Mouse (Mus musculus): Measurements from ENCODE around the gene Olfr1360. TPM values are rescaled to one million over a fixed set of nuclear protein-coding genes. Genes with fewer than 3 reads are reported as not detected.

The Olfr1360 gene
- not detected for polyA plus RNA-seq (2015; fragmentation: Illumina TruSeq; extraction: RNeasy Lipid Tissue Mini Kit (QIAGEN cat#74804); ENCODE audit: insufficient read depth, low replicate concordance)

GRCm38 (mm10) chr13:21677305-21677704 is at the start of gene Olfr1360:
Gene Olfr1360 (minus strand): TSS chr13:21677405.

GRCm38 (mm10) chr13:21721757-21722372 is 44.7 kb upstream of the Olfr1360 start, which contains the start of gene Hist1h2bm:
Gene Hist1h2bm (plus strand): TSS chr13:21722044.

DNA sequence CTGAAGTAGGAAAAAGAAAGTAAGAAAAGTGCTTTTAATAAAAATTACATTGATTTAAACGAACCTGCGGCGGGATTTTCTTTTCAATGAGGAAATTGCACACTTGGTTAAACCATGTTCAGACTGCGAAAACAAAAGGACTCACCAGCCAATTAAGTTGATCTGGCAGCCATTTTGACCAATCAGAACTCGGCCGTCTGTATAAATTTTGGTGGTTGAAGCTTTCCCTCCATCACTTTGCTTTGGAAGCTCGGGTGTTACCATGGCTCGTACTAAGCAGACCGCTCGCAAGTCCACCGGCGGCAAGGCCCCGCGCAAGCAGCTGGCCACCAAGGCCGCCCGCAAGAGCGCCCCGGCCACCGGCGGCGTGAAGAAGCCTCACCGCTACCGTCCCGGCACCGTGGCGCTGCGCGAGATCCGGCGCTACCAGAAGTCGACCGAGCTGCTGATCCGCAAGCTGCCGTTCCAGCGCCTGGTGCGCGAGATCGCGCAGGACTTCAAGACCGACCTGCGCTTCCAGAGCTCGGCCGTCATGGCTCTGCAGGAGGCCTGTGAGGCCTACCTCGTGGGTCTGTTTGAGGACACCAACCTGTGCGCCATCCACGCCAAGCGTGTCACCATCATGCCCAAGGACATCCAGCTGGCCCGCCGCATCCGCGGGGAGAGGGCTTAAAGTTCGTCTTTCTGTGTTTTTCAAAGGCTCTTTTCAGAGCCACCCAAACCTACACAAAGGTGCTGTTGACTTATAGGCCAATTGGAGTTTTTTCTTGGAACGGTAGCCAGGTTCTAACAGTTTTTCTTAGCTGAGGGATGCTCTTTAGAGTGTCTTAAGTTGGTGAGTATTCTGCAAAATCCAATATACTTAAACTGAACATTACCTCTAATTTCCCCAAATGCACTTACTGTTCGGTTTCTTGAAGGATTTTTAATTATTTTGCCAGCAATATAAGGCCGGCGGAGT is 40.5 kb upstream of the Olfr1360 start, which contains the start of gene Hist1h3h:
Hist1h3h (plus strand) TSS at position 263 of the 961 bp plus-strand sequence.

GRCm38 (mm10) chr13:21715864-21716539 is 38.8 kb upstream of the Olfr1360 start, which contains the start of the genes Hist1h2bl and Hist1h2ai:
Gene Hist1h2bl (minus strand): TSS chr13:21716143.
Gene Hist1h2ai (plus strand): TSS chr13:21716422.

GRCm38 (mm10) chr13:21697811-21698210 is 20.6 kb upstream of the Olfr1360 start, which contains the start of gene Olfr1359:
Gene Olfr1359 (plus strand): TSS chr13:21698111.

GRCm38 (mm10) chr13:21663286-21663685 is 13.9 kb downstream of the Olfr1360 start, which contains the start of gene Olfr1361:
Gene Olfr1361 (minus strand): TSS chr13:21663386.

DNA sequence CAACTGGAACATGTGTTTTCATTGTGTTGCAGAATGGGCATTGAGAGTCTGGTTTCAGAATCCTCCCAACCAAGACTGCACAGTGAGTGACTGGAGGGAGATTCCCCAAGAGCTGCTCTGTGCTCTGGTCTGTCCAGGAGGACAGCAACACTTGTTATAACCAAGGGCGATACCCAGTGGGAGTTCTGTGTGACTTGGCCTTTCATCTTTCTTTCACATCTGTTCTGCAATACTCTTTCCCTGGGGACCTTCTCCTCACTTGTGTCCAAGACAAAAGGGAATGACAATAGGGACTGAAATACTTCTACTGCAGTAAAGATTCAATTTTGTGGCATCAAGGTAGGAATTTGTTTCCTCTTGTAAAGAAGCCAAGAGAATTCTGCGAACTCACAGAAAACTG is 34.8 kb downstream of the Olfr1360 start, which contains the start of gene Olfr11:
Olfr11 (minus strand) TSS at position 101 of the 400 bp plus-strand sequence.

Other genes with a start within 250 kb of the Olfr1360 start
- 1.5 TPM for gene Pgbd1, start 236.3 kb downstream of the Olfr1360 start, polyA plus RNA-seq (2015; fragmentation: Illumina TruSeq; extraction: RNeasy Lipid Tissue Mini Kit (QIAGEN cat#74804); ENCODE audit: insufficient read depth, low replicate concordance)
- 108 TPM for gene Zscan26, start 223.7 kb downstream of the Olfr1360 start, polyA plus RNA-seq (2015; fragmentation: Illumina TruSeq; extraction: RNeasy Lipid Tissue Mini Kit (QIAGEN cat#74804); ENCODE audit: insufficient read depth, low replicate concordance)
- gene Nkapl, start 208.9 kb downstream of the Olfr1360 start, polyA plus RNA-seq (2015; fragmentation: Illumina TruSeq; extraction: RNeasy Lipid Tissue Mini Kit (QIAGEN cat#74804); ENCODE audit: insufficient read depth, low replicate concordance): 0.32 TPM
- gene Zkscan4, start 198.5 kb downstream of the Olfr1360 start, polyA plus RNA-seq (2015; fragmentation: Illumina TruSeq; extraction: RNeasy Lipid Tissue Mini Kit (QIAGEN cat#74804); ENCODE audit: insufficient read depth, low replicate concordance): 1.2 TPM
- gene Gm10065, start 198.0 kb downstream of the Olfr1360 start, polyA plus RNA-seq (2015; fragmentation: Illumina TruSeq; extraction: RNeasy Lipid Tissue Mini Kit (QIAGEN cat#74804); ENCODE audit: insufficient read depth, low replicate concordance): not detected
- gene AK157302, start 182.2 kb downstream of the Olfr1360 start, polyA plus RNA-seq (2015; fragmentation: Illumina TruSeq; extraction: RNeasy Lipid Tissue Mini Kit (QIAGEN cat#74804); ENCODE audit: insufficient read depth, low replicate concordance): 1.3 TPM
- gene Gm11273, start 176.0 kb downstream of the Olfr1360 start, polyA plus RNA-seq (2015; fragmentation: Illumina TruSeq; extraction: RNeasy Lipid Tissue Mini Kit (QIAGEN cat#74804); ENCODE audit: insufficient read depth, low replicate concordance): 1.8 TPM
- gene Zkscan8, start 146.3 kb downstream of the Olfr1360 start, polyA plus RNA-seq (2015; fragmentation: Illumina TruSeq; extraction: RNeasy Lipid Tissue Mini Kit (QIAGEN cat#74804); ENCODE audit: insufficient read depth, low replicate concordance): 19.1 TPM
- not detected for gene Olfr1366, start 134.6 kb downstream of the Olfr1360 start, polyA plus RNA-seq (2015; fragmentation: Illumina TruSeq; extraction: RNeasy Lipid Tissue Mini Kit (QIAGEN cat#74804); ENCODE audit: insufficient read depth, low replicate concordance)
- not detected for gene Olfr1535, start 117.5 kb downstream of the Olfr1360 start, polyA plus RNA-seq (2015; fragmentation: Illumina TruSeq; extraction: RNeasy Lipid Tissue Mini Kit (QIAGEN cat#74804); ENCODE audit: insufficient read depth, low replicate concordance)
- not detected for gene Olfr1364, start 95.6 kb downstream of the Olfr1360 start, polyA plus RNA-seq (2015; fragmentation: Illumina TruSeq; extraction: RNeasy Lipid Tissue Mini Kit (QIAGEN cat#74804); ENCODE audit: insufficient read depth, low replicate concordance)
- not detected for gene Olfr1362, start 63.4 kb downstream of the Olfr1360 start, polyA plus RNA-seq (2015; fragmentation: Illumina TruSeq; extraction: RNeasy Lipid Tissue Mini Kit (QIAGEN cat#74804); ENCODE audit: insufficient read depth, low replicate concordance)
- not detected for gene Olfr11, start 34.9 kb downstream of the Olfr1360 start, polyA plus RNA-seq (2015; fragmentation: Illumina TruSeq; extraction: RNeasy Lipid Tissue Mini Kit (QIAGEN cat#74804); ENCODE audit: insufficient read depth, low replicate concordance)
- not detected for gene Olfr1361, start 14.0 kb downstream of the Olfr1360 start, polyA plus RNA-seq (2015; fragmentation: Illumina TruSeq; extraction: RNeasy Lipid Tissue Mini Kit (QIAGEN cat#74804); ENCODE audit: insufficient read depth, low replicate concordance)
- not detected for gene Olfr1359, start 20.7 kb upstream of the Olfr1360 start, polyA plus RNA-seq (2015; fragmentation: Illumina TruSeq; extraction: RNeasy Lipid Tissue Mini Kit (QIAGEN cat#74804); ENCODE audit: insufficient read depth, low replicate concordance)
- gene Hist1h2bl, start 38.7 kb upstream of the Olfr1360 start, polyA plus RNA-seq (2015; fragmentation: Illumina TruSeq; extraction: RNeasy Lipid Tissue Mini Kit (QIAGEN cat#74804); ENCODE audit: insufficient read depth, low replicate concordance): not detected
- gene Hist1h2ai, start 39.0 kb upstream of the Olfr1360 start, polyA plus RNA-seq (2015; fragmentation: Illumina TruSeq; extraction: RNeasy Lipid Tissue Mini Kit (QIAGEN cat#74804); ENCODE audit: insufficient read depth, low replicate concordance): not detected
- not detected for gene Hist1h3h, start 40.3 kb upstream of the Olfr1360 start, polyA plus RNA-seq (2015; fragmentation: Illumina TruSeq; extraction: RNeasy Lipid Tissue Mini Kit (QIAGEN cat#74804); ENCODE audit: insufficient read depth, low replicate concordance)
- gene Hist1h2bm, start 44.6 kb upstream of the Olfr1360 start, polyA plus RNA-seq (2015; fragmentation: Illumina TruSeq; extraction: RNeasy Lipid Tissue Mini Kit (QIAGEN cat#74804); ENCODE audit: insufficient read depth, low replicate concordance): not detected
- gene Hist1h4j, start 57.7 kb upstream of the Olfr1360 start, polyA plus RNA-seq (2015; fragmentation: Illumina TruSeq; extraction: RNeasy Lipid Tissue Mini Kit (QIAGEN cat#74804); ENCODE audit: insufficient read depth, low replicate concordance): not detected
- gene Hist1h4k, start 73.1 kb upstream of the Olfr1360 start, polyA plus RNA-seq (2015; fragmentation: Illumina TruSeq; extraction: RNeasy Lipid Tissue Mini Kit (QIAGEN cat#74804); ENCODE audit: insufficient read depth, low replicate concordance): not detected
- not detected for gene Hist1h2ak, start 76.4 kb upstream of the Olfr1360 start, polyA plus RNA-seq (2015; fragmentation: Illumina TruSeq; extraction: RNeasy Lipid Tissue Mini Kit (QIAGEN cat#74804); ENCODE audit: insufficient read depth, low replicate concordance)
- not detected for gene Hist1h2bn, start 76.7 kb upstream of the Olfr1360 start, polyA plus RNA-seq (2015; fragmentation: Illumina TruSeq; extraction: RNeasy Lipid Tissue Mini Kit (QIAGEN cat#74804); ENCODE audit: insufficient read depth, low replicate concordance)
- not detected for gene Hist1h1b, start 103.2 kb upstream of the Olfr1360 start, polyA plus RNA-seq (2015; fragmentation: Illumina TruSeq; extraction: RNeasy Lipid Tissue Mini Kit (QIAGEN cat#74804); ENCODE audit: insufficient read depth, low replicate concordance)
- gene Hist1h3i, start 106.0 kb upstream of the Olfr1360 start, polyA plus RNA-seq (2015; fragmentation: Illumina TruSeq; extraction: RNeasy Lipid Tissue Mini Kit (QIAGEN cat#74804); ENCODE audit: insufficient read depth, low replicate concordance): not detected
- gene Hist1h2an, start 109.8 kb upstream of the Olfr1360 start, polyA plus RNA-seq (2015; fragmentation: Illumina TruSeq; extraction: RNeasy Lipid Tissue Mini Kit (QIAGEN cat#74804); ENCODE audit: insufficient read depth, low replicate concordance): not detected
- not detected for gene Hist1h2bp, start 110.1 kb upstream of the Olfr1360 start, polyA plus RNA-seq (2015; fragmentation: Illumina TruSeq; extraction: RNeasy Lipid Tissue Mini Kit (QIAGEN cat#74804); ENCODE audit: insufficient read depth, low replicate concordance)
- gene Hist1h2bq, start 132.8 kb upstream of the Olfr1360 start, polyA plus RNA-seq (2015; fragmentation: Illumina TruSeq; extraction: RNeasy Lipid Tissue Mini Kit (QIAGEN cat#74804); ENCODE audit: insufficient read depth, low replicate concordance): 1.1 TPM
- gene Hist1h2ao, start 133.1 kb upstream of the Olfr1360 start, polyA plus RNA-seq (2015; fragmentation: Illumina TruSeq; extraction: RNeasy Lipid Tissue Mini Kit (QIAGEN cat#74804); ENCODE audit: insufficient read depth, low replicate concordance): not detected
- gene Hist1h4m, start 134.3 kb upstream of the Olfr1360 start, polyA plus RNA-seq (2015; fragmentation: Illumina TruSeq; extraction: RNeasy Lipid Tissue Mini Kit (QIAGEN cat#74804); ENCODE audit: insufficient read depth, low replicate concordance): not detected
- gene Hist1h4n, start 154.8 kb upstream of the Olfr1360 start, polyA plus RNA-seq (2015; fragmentation: Illumina TruSeq; extraction: RNeasy Lipid Tissue Mini Kit (QIAGEN cat#74804); ENCODE audit: insufficient read depth, low replicate concordance): not detected
- not detected for gene Hist1h2ap, start 156.1 kb upstream of the Olfr1360 start, polyA plus RNA-seq (2015; fragmentation: Illumina TruSeq; extraction: RNeasy Lipid Tissue Mini Kit (QIAGEN cat#74804); ENCODE audit: insufficient read depth, low replicate concordance)
- gene Hist1h2br, start 156.3 kb upstream of the Olfr1360 start, polyA plus RNA-seq (2015; fragmentation: Illumina TruSeq; extraction: RNeasy Lipid Tissue Mini Kit (QIAGEN cat#74804); ENCODE audit: insufficient read depth, low replicate concordance): 0.81 TPM

Data from spleen, adult 10 weeks (tissue).